ENCODE assay signal across 8 mouse cellular contexts in genomic region chr4:70402109-70402819, GRCm38 (mm10). TPM values are rescaled to one million over a fixed set of nuclear protein-coding genes. Genes with fewer than 3 reads are reported as not detected.
DNase-seq lines count a peak whose midpoint lies in the region; ATAC-seq and TF ChIP-seq lines count a peak whose summit lies in the region.

No protein-coding gene starts in this region.

- no peaks in the 10 kb centered on the region for H3K27me3 ChIP-seq in liver, embryonic 14.5 days (ENCODE audit: control insufficient read depth, insufficient read depth, low read length)
- H3K27me3 ChIP-seq in midbrain, postnatal 0 days (ENCODE audit: insufficient read depth, low read length): no peaks in the 10 kb centered on the region

- H3K9ac ChIP-seq in liver, embryonic 14.5 days (replicated peaks): no peak overlapping the region
- H3K9ac ChIP-seq in midbrain, postnatal 0 days (replicated peaks; ENCODE audit: low read length, poor library complexity, severe bottlenecking): no peak overlapping the region

- DNase-seq in liver, embryonic 14.5 days (ENCODE audit: low read depth in 3 of 3, low spot score in 3 of 3): no peak
- DNase-seq in liver: no peak
- peak; percentile 83 for DNase-seq in cerebellum, adult 9-11 months
- peak; percentile 67 to 73 for DNase-seq in frontal cortex, postnatal 36 days (ENCODE audit: low spot score in 2 of 2)
- peak; percentile 73 to 81 for DNase-seq in layer of hippocampus, postnatal 10 days (ENCODE audit: low spot score in 2 of 2)
- peak; percentile 92 for DNase-seq in midbrain, postnatal 0 days (ENCODE audit: low spot score)
- no peak for DNase-seq in natural killer cell, adult 2 months (ENCODE audit: low spot score in 2 of 2)
- no peak for DNase-seq in spleen, adult 12 weeks (ENCODE audit: low spot score)

- WGBS in liver, embryonic 14.5 days (ENCODE audit: insufficient replicate concordance): 77% methylated on average over 9 of the region's 9 CpGs
- 54% methylated on average over 9 of the region's 9 CpGs for WGBS in midbrain, postnatal 0 days

- H3K9me3 ChIP-seq in liver, embryonic 14.5 days (ENCODE audit: control insufficient read depth, low read length): no peaks in the 10 kb centered on the region
- no peaks in the 10 kb centered on the region for H3K9me3 ChIP-seq in midbrain, postnatal 0 days (ENCODE audit: low read length)

- no peak for TF ChIP-seq EP300 in liver, embryonic 14.5 days (IDR thresholded peaks at IDR 0.05; ENCODE audit: low read depth)

- H3K4me3 ChIP-seq in liver, embryonic 14.5 days (ENCODE audit: insufficient read depth in 1 of 2, low read depth in 2 of 2, low read length in 2 of 2): no peak overlapping the region
- no peak overlapping the region for H3K4me3 ChIP-seq in midbrain, postnatal 0 days (ENCODE audit: low read depth, low read length)

- ATAC-seq in liver, embryonic 14.5 days (ENCODE audit: insufficient read depth): no peak
- ATAC-seq in midbrain, postnatal 0 days (ENCODE audit: low FRiP score): peak; percentile 86

- no peak overlapping the region for H3K4me2 ChIP-seq in liver, embryonic 14.5 days (ENCODE audit: low read depth)
- H3K4me2 ChIP-seq in midbrain, postnatal 0 days (ENCODE audit: low read depth, low read length, poor library complexity, severe bottlenecking): no peak overlapping the region

- TF ChIP-seq CTCF in liver, embryonic 14.5 days (IDR thresholded peaks at IDR 0.05; ENCODE audit: low read depth): peak; percentile 39
- peak; percentile 94 for TF ChIP-seq CTCF in midbrain, postnatal 0 days (IDR thresholded peaks at IDR 0.05)

- H3K27ac ChIP-seq in liver, embryonic 14.5 days: no peak overlapping the region
- H3K27ac ChIP-seq in midbrain, postnatal 0 days (ENCODE audit: low read depth, low read length): peak overlapping the region; percentile 43; the same call in 1 of the 2 replicates

- H3K4me1 ChIP-seq in liver, embryonic 14.5 days (replicated peaks; ENCODE audit: control insufficient read depth in 2 of 2, insufficient read depth in 2 of 2, low read length in 1 of 2): no peaks in the 10 kb centered on the region
- no peaks in the 10 kb centered on the region for H3K4me1 ChIP-seq in midbrain, postnatal 0 days (ENCODE audit: insufficient read depth, low read length)

- H3K36me3 ChIP-seq in liver, embryonic 14.5 days (replicated peaks; ENCODE audit: control insufficient read depth, insufficient read depth, low read depth): peaks cover 10% of the 10 kb centered on the region
- no peaks in the 10 kb centered on the region for H3K36me3 ChIP-seq in midbrain, postnatal 0 days (ENCODE audit: insufficient read depth, low read length)

RNA-seq across cellular contexts. Expression of gene Cdk5rap2, which starts 8.0 kb away (rescaled TPM):
- 2.8 and 4.8 TPM in 2 replicates for polyA plus RNA-seq in liver, embryonic 14.5 days (2012; rRNA removed)
- polyA plus RNA-seq in liver, embryonic 14.5 days (2014; fragmentation: Nextera tagmentation; extraction: Ambion mirVana): 5.3 and 5.9 TPM in 2 replicates
- total RNA-seq in layer of hippocampus, postnatal 10 days (2021): 10 to 100 TPM; 15.8 to 28.6 TPM
- 12.2 and 14.9 TPM in 2 replicates for total RNA-seq in midbrain, postnatal 0 days (2014; rRNA removed)
- polyA plus RNA-seq in midbrain, postnatal 0 days (2015; fragmentation: Nextera tagmentation; extraction: Ambion mirVana): 5.7 TPM in 2 replicates

Comparison
In these comparisons a context has a peak if more than half of its experiments do, and no peak if none do; other contexts are left out.
1. DNase-seq: peak in cerebellum, adult 9-11 months (single experiment), frontal cortex, postnatal 36 days (2 of 2), layer of hippocampus, postnatal 10 days (2 of 2) and midbrain, postnatal 0 days (single experiment); none in liver, embryonic 14.5 days (0 of 3), liver (single experiment), natural killer cell, adult 2 months (0 of 2) and spleen, adult 12 weeks (single experiment).